Mouse (Mus musculus): ENCODE measurements around the gene Zfp335.

- TF ChIP-seq POLR2A (IDR thresholded peaks at IDR 0.05; ENCODE audit: borderline replicate concordance, extremely low read depth, low read depth, low read length) = no peak
- TF ChIP-seq CTCF (IDR thresholded peaks at IDR 0.05; ENCODE audit: insufficient read depth, low read length) = no peak
These were observed 61.5 kb downstream of the Zfp335 start for GRCm38 (mm10) chr2:164850061-164850460.
